15 mouse cellular contexts compared by ENCODE assay signal in the genomic region with DNA sequence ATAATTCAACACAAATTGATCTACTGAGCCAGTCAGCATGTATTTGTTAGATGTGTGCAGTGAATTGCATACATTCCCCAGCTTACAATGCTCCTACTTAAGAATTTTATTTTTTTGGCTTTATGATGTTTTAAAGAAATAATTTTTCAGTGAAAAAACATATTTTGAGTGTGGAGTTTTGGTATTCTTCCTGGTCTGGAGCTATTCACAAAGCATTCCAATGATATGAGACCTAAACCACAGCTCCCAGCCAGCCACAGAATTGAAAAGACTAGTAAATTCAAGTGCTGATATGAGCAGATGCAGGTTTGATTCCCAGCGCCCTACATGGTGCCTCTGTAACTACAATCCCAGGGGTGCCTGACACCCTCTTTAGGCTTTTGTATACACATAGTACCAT.
DNase-seq lines count a peak whose midpoint lies in the region.
"Had no signal": no experiment of that assay in that cellular context is flagged by ENCODE, and none has a peak within 500 bp of the region (broad histone marks: within the 10 kb centered on the region; RNA-seq: fewer than 3 reads in every experiment).

No protein-coding gene starts in this region.

- peak; percentile 74 for DNase-seq in Muller cell, postnatal 12 days (ENCODE audit: inconsistent ontology term)
- peak; percentile 56 for DNase-seq in fibroblast of lung, adult 2 months (ENCODE audit: low read depth)
- DNase-seq in left cerebral cortex, postnatal 36 days (ENCODE audit: low spot score in 2 of 2) = no peak
- DNase-seq in frontal cortex, postnatal 36 days (ENCODE audit: low spot score in 2 of 2) = no peak
- no peak for DNase-seq in cerebellum, postnatal 10 days
- DNase-seq: adrenal gland, adult 2 months; adrenal gland, postnatal 10 days; adrenal gland, postnatal 25 days; B cell, adult 2 months; cerebellum, adult 11 months; cerebellum, adult 18-20 months; cerebellum, adult 8-10 months; cerebellum, postnatal 14 days; cerebellum, postnatal 36 days; embryo, embryonic 11 days had no signal

- intact Hi-C loops in left cerebral cortex, postnatal 36 days (cut with DNase I) = no loop called here

Comparison
In these comparisons a context has a peak if more than half of its experiments do, and no peak if none do; other contexts are left out.
1. DNase-seq: peak in Muller cell, postnatal 12 days (single experiment) and fibroblast of lung, adult 2 months (single experiment); none in left cerebral cortex, postnatal 36 days (0 of 2), frontal cortex, postnatal 36 days (0 of 2) and cerebellum, postnatal 10 days (0 of 2).